Mouse (Mus musculus) intestine, embryonic 16.5 days (tissue): ENCODE measurements around the gene Gpr83. TPM values are rescaled to one million over a fixed set of nuclear protein-coding genes. Genes with fewer than 3 reads are reported as not detected.
A peak's percentile ranks its signal among the peaks of the same experiment; 100 is the strongest.
"Not testable (repeated sequence)": the region's sequence is repeated elsewhere in the genome, so short reads cannot be mapped to it uniquely, and the experiment has no call there.

ENCODE experiments used
- ATAC-seq: fragments of 200-750 bp; cut with Nextera tagmentation; 2 replicates; pipeline ENCODE4 v1.8.0; 2017; ENCODE audit warnings: moderate TSS enrichment, moderate library complexity
- H3K27ac ChIP-seq: fragments of 300-500 bp; sonication (generic); 2 replicates; pipeline ENCODE4 v1.5.1; 2014; ENCODE audit warnings: mild to moderate bottlenecking, low read length
- H3K27me3 ChIP-seq: fragments of 300-500 bp; sonication (generic); replicated peaks from 2 replicates; pipeline ENCODE4 v1.6.1; 2014; ENCODE audit warnings: low read length, control low read depth, mixed read lengths; ENCODE audit not compliant: control insufficient read depth, insufficient read depth
- H3K36me3 ChIP-seq: fragments of 300-500 bp; sonication (generic); 2 replicates; pipeline ENCODE4 v1.6.1; 2014; ENCODE audit warnings: low read length, control low read depth; ENCODE audit not compliant: control insufficient read depth, insufficient read depth
- H3K4me1 ChIP-seq: fragments of 300-500 bp; sonication (generic); 2 replicates; pipeline ENCODE4 v1.6.1; 2014; ENCODE audit warnings: low read length, control low read depth, mixed read lengths; ENCODE audit not compliant: control insufficient read depth, insufficient read depth
- H3K4me2 ChIP-seq: fragments of 300-500 bp; sonication (generic); 2 replicates; pipeline ENCODE4 v1.6.1; 2014; ENCODE audit warnings: low read depth, low read length, control low read depth
- H3K4me3 ChIP-seq: fragments of 300-500 bp; sonication (generic); 2 replicates; pipeline ENCODE4 v1.5.1; 2014; ENCODE audit warnings: mild to moderate bottlenecking, low read length
- H3K9ac ChIP-seq: fragments of 300-500 bp; sonication (generic); 2 replicates; pipeline ENCODE4 v1.6.1; 2014; ENCODE audit warnings: low read depth, low read length
- H3K9me3 ChIP-seq: fragments of 300-500 bp; sonication (generic); 2 replicates; pipeline ENCODE4 v1.6.1; 2016; ENCODE audit warnings: low read length, control low read depth; ENCODE audit not compliant: control insufficient read depth
- WGBS: fragments of 180-500 bp; shearing (Covaris S2); extraction: QIAGEN DNeasy Blood & Tissue Kit; methylation state at CpG from one replicate; pipeline ENCODE4 v1.1.7; 2014; 5-methylcytosine and 5-hydroxymethylcytosine counted together
- polyA plus RNA-seq: library from polyadenylated mRNA; unstranded; fragments of >200 nt; fragmentation: Nextera tagmentation; extraction: Ambion mirVana; gene quantifications from 2 replicates; pipeline ENCODE4 v1.2.1, GENCODE M21; 2015

The Gpr83 gene
- polyA plus RNA-seq, 1 experiment from 2014 or later, result 0.32 TPM

GRCm38 (mm10) chr9:14875743-14876507 lies 15.9 kb downstream of the Gpr83 start:
- WGBS, result 73% methylated on average over 5 of the region's 5 CpGs

DNA sequence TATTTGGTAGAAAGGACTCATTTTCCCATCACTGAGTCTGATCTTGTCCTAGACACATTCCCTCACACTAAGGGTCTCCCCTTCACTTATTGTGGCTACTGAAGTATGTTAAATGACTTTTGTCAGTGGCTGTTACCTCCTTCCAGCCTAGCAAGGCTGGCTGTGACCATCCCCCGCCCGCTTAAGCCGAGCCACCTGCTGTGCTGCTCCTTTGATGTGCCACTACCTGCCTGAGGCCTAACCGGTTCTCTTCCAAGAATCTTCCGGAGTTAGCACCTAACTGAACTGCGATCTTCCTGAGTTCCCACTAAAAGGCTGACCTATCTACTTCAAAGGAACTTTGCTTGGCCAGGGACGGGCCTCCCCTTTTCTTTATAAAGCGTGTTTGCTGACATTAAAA lies 16.6 kb downstream of the Gpr83 start:
- not testable (repeated sequence) for H3K4me2 ChIP-seq, H3K9me3 ChIP-seq, ATAC-seq, H3K27me3 ChIP-seq, H3K27ac ChIP-seq, H3K4me3 ChIP-seq, H3K9ac ChIP-seq, H3K4me1 ChIP-seq, H3K36me3 ChIP-seq
- 29% methylated on average over 8 of the region's 8 CpGs for WGBS

More at GRCm38 (mm10) chr9:14875743-14876507, 15.9 kb downstream of the Gpr83 start:
- no peak overlapping the region for H3K9ac ChIP-seq
- H3K27me3 ChIP-seq, result no peaks in the 10 kb centered on the region
- H3K9me3 ChIP-seq, result no peaks in the 10 kb centered on the region
- H3K4me1 ChIP-seq, result no peaks in the 10 kb centered on the region
- no peak overlapping the region for H3K27ac ChIP-seq
- no peak overlapping the region for H3K4me2 ChIP-seq
- no peaks in the 10 kb centered on the region for H3K36me3 ChIP-seq
- H3K4me3 ChIP-seq, result no peak overlapping the region
- ATAC-seq, result no peak

GRCm38 (mm10) chr9:14884641-14885040 lies 24.6 kb downstream of the Gpr83 start:
- ATAC-seq, result no peak
- H3K4me2 ChIP-seq, result no peak overlapping the region
- no peaks in the 10 kb centered on the region for H3K9me3 ChIP-seq
- H3K4me1 ChIP-seq, result no peaks in the 10 kb centered on the region
- no peaks in the 10 kb centered on the region for H3K27me3 ChIP-seq
- 66% methylated on average over 4 of the region's 4 CpGs for WGBS
- no peak overlapping the region for H3K27ac ChIP-seq
- no peak overlapping the region for H3K4me3 ChIP-seq
- no peaks in the 10 kb centered on the region for H3K36me3 ChIP-seq
- no peak overlapping the region for H3K9ac ChIP-seq

DNA sequence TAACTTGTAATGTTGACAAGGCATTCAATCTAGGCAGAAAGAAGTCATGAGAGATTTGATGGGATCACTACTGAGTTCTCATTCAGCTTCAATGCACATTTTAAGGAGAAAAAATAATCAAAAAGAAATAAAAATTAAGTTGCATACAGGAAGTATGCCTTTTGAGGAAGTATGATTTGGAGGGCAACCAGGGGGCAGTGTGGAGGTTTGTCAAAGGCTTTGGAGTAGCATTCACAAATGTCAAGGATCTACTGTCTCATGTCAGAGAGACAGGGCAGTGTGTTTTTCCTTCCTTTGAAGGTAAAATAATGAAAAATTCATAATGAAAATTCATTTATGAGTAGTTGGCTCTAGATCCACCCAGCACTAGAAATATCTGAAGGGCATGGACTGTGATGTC lies 25.1 kb downstream of the Gpr83 start:
- no peak overlapping the region for H3K9ac ChIP-seq
- no peak for ATAC-seq
- no peaks in the 10 kb centered on the region for H3K4me1 ChIP-seq
- H3K27ac ChIP-seq, result no peak overlapping the region
- H3K9me3 ChIP-seq, result no peaks in the 10 kb centered on the region
- H3K27me3 ChIP-seq, result no peaks in the 10 kb centered on the region
- no peak overlapping the region for H3K4me3 ChIP-seq
- H3K4me2 ChIP-seq, result no peak overlapping the region
- no peaks in the 10 kb centered on the region for H3K36me3 ChIP-seq

GRCm38 (mm10) chr9:14885954-14886353 lies 25.9 kb downstream of the Gpr83 start:
- Histone ChIP-seq H3K27me3 (no peaks in the 10 kb centered on the region), H3K4me2 (no peak overlapping the region), H3K27ac (no peak overlapping the region), H3K9ac (no peak overlapping the region), H3K9me3 (no peaks in the 10 kb centered on the region), H3K4me1 (no peaks in the 10 kb centered on the region), H3K36me3 (no peaks in the 10 kb centered on the region), H3K4me3 (no peak overlapping the region)
- 71% methylated on average over 1 of the region's 1 CpGs for WGBS
- no peak for ATAC-seq

DNA sequence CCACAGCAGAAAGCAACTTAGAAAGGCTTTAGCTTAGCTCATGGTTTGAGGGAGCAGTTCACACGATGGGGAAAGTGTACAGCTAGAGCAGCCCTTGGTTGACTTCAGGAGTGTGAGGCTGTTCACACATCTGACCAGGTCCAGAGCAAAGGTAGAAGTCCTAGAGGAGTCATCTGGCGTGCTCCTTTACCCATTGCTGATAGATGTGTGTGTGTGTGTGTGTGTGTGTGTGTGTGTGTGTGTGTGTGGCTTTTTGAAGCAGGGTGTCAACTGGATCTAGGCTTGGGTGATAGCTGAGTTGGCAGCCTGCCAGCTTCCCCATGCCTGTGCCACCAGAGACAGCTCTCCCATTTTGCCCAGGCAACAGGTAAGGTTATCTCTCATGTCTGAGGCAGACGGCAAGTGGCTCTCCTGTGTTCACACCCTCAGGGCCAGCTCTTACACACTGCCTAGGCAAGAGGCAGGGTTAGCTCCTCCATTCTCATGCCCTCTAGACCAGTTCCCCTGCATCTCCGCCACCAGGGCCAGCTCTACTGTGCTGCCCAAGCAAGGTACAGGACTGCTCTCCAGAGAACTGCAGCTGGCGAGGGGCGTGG lies 27.9 kb downstream of the Gpr83 start:
- no peaks in the 10 kb centered on the region for H3K9me3 ChIP-seq
- H3K4me3 ChIP-seq, result no peak overlapping the region
- WGBS, result 81% methylated on average over 6 of the region's 6 CpGs
- H3K4me2 ChIP-seq, result no peak overlapping the region
- no peak overlapping the region for H3K27ac ChIP-seq
- no peaks in the 10 kb centered on the region for H3K27me3 ChIP-seq
- no peak overlapping the region for H3K9ac ChIP-seq
- peak; percentile 82 for ATAC-seq
- H3K4me1 ChIP-seq, result no peaks in the 10 kb centered on the region
- no peaks in the 10 kb centered on the region for H3K36me3 ChIP-seq

GRCm38 (mm10) chr9:14888671-14889070 lies 28.7 kb downstream of the Gpr83 start:
- H3K36me3 ChIP-seq, result no peaks in the 10 kb centered on the region
- no peak for ATAC-seq
- 55% methylated on average over 6 of the region's 6 CpGs for WGBS
- H3K9ac ChIP-seq, result no peak overlapping the region
- H3K9me3 ChIP-seq, result no peaks in the 10 kb centered on the region
- H3K4me1 ChIP-seq, result no peaks in the 10 kb centered on the region
- no peaks in the 10 kb centered on the region for H3K27me3 ChIP-seq
- H3K27ac ChIP-seq, result no peak overlapping the region
- no peak overlapping the region for H3K4me3 ChIP-seq
- no peak overlapping the region for H3K4me2 ChIP-seq

DNA sequence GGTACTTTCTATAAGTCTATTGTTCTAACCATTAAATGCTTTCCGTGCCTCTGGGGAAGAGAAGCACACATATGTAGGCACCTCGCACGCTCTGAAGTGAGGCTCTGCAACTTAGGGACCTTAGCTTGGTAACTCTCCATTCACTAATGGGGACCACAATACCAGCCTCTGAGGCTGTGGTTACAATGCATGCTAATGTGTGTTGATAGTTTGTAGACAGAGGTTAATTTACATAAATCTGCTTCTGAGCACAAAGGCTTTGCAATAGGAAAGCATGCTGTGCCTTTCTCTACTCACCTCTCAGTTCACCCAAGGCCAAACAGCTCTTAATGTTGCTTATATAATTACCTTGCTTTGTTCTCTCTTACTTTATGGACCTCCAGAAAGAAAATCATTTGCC lies 30.7 kb downstream of the Gpr83 start:
- WGBS, result 80% methylated on average over 3 of the region's 3 CpGs
- H3K9ac ChIP-seq, result no peak overlapping the region
- H3K4me3 ChIP-seq, result no peak overlapping the region
- H3K9me3 ChIP-seq, result no peaks in the 10 kb centered on the region
- no peaks in the 10 kb centered on the region for H3K4me1 ChIP-seq
- no peak for ATAC-seq
- H3K27ac ChIP-seq, result no peak overlapping the region
- H3K36me3 ChIP-seq, result no peaks in the 10 kb centered on the region
- no peaks in the 10 kb centered on the region for H3K27me3 ChIP-seq
- H3K4me2 ChIP-seq, result no peak overlapping the region

- no peaks in the 10 kb centered on the region for H3K36me3 ChIP-seq
- H3K9me3 ChIP-seq, result no peaks in the 10 kb centered on the region
- H3K4me2 ChIP-seq, result no peak overlapping the region
- H3K27me3 ChIP-seq, result no peaks in the 10 kb centered on the region
- H3K27ac ChIP-seq, result no peak overlapping the region
- H3K9ac ChIP-seq, result no peak overlapping the region
- H3K4me3 ChIP-seq, result no peak overlapping the region
- no peak for ATAC-seq
- H3K4me1 ChIP-seq, result no peaks in the 10 kb centered on the region
- 82% methylated on average over 5 of the region's 5 CpGs for WGBS
Measured at GRCm38 (mm10) chr9:14891891-14892290, 31.9 kb downstream of the Gpr83 start.

GRCm38 (mm10) chr9:14893388-14893787 lies 33.4 kb downstream of the Gpr83 start:
- H3K4me2 ChIP-seq, result no peak overlapping the region
- H3K27ac ChIP-seq, result no peak overlapping the region
- H3K36me3 ChIP-seq, result no peaks in the 10 kb centered on the region
- H3K9ac ChIP-seq, result no peak overlapping the region
- no peak for ATAC-seq
- H3K4me1 ChIP-seq, result no peaks in the 10 kb centered on the region
- H3K4me3 ChIP-seq, result no peak overlapping the region
- 76% methylated on average over 9 of the region's 9 CpGs for WGBS
- no peaks in the 10 kb centered on the region for H3K27me3 ChIP-seq
- no peaks in the 10 kb centered on the region for H3K9me3 ChIP-seq
